Mouse (Mus musculus) forebrain, embryonic 15.5 days (tissue): Measurements from ENCODE around the gene Bicd2. TPM values are rescaled to one million over a fixed set of nuclear protein-coding genes. Genes with fewer than 3 reads are reported as not detected.
A peak's percentile ranks its signal among the peaks of the same experiment; 100 is the strongest.

ENCODE experiments used
- ATAC-seq: fragments of 200-750 bp; cut with Nextera tagmentation; replicated peaks from 2 replicates; pipeline ENCODE4 v1.8.0; 2017; ENCODE audit warnings: mild to moderate bottlenecking, moderate TSS enrichment, moderate library complexity
- H3K27ac ChIP-seq: fragments of 300-500 bp; sonication (generic); replicated peaks from 2 replicates; pipeline ENCODE4 v1.5.1; 2015; ENCODE audit warnings: mild to moderate bottlenecking, inconsistent platforms
- H3K27me3 ChIP-seq: fragments of 300-500 bp; sonication (generic); 2 replicates; pipeline ENCODE4 v1.6.1; 2015; ENCODE audit warnings: inconsistent platforms
- H3K36me3 ChIP-seq: fragments of 300-500 bp; sonication (generic); 2 replicates; pipeline ENCODE4 v1.6.1; 2015; ENCODE audit warnings: mild to moderate bottlenecking, inconsistent platforms
- H3K4me1 ChIP-seq: fragments of 300-500 bp; sonication (generic); 2 replicates; pipeline ENCODE4 v1.6.1; 2015; ENCODE audit warnings: inconsistent platforms
- H3K4me2 ChIP-seq: fragments of 300-500 bp; sonication (generic); replicated peaks from 2 replicates; pipeline ENCODE4 v1.6.1; 2015; ENCODE audit warnings: mild to moderate bottlenecking, inconsistent platforms
- H3K4me3 ChIP-seq: fragments of 300-500 bp; sonication (generic); 2 replicates; pipeline ENCODE4 v1.5.1; 2015; ENCODE audit warnings: mild to moderate bottlenecking, inconsistent platforms
- H3K9ac ChIP-seq: fragments of 300-500 bp; sonication (generic); replicated peaks from 2 replicates; pipeline ENCODE4 v1.6.1; 2015; ENCODE audit warnings: mild to moderate bottlenecking, inconsistent platforms
- H3K9me3 ChIP-seq: fragments of 300-500 bp; sonication (generic); 2 replicates; pipeline ENCODE4 v1.6.1; 2016; ENCODE audit warnings: inconsistent platforms
- WGBS: fragments of 180-500 bp; shearing (Covaris S2); methylation state at CpG from one replicate; pipeline ENCODE4 v1.1.7; 2015; ENCODE audit warnings: mixed read lengths; 5-methylcytosine and 5-hydroxymethylcytosine counted together
- polyA plus RNA-seq: library from polyadenylated mRNA; unstranded; fragments of >200 nt; fragmentation: Nextera tagmentation; extraction: Ambion mirVana; gene quantifications from 2 replicates; pipeline ENCODE4 v1.2.1, GENCODE M21; 2015

The Bicd2 gene
- polyA plus RNA-seq, 1 experiment from 2014 or later = 27.1 TPM

GRCm38 (mm10) chr13:49393579-49393978 is 52.2 kb downstream of the Bicd2 start:
- WGBS = 91% methylated on average over 1 of the region's 1 CpGs
- no peak overlapping the region for H3K27ac ChIP-seq
- no peak for ATAC-seq

GRCm38 (mm10) chr13:49394886-49395447 is 53.6 kb downstream of the Bicd2 start:
- ATAC-seq = no peak
- no peaks in the 10 kb centered on the region for H3K27me3 ChIP-seq
- 93% methylated on average over 3 of the region's 3 CpGs for WGBS
- no peak overlapping the region for H3K4me3 ChIP-seq
- no peaks in the 10 kb centered on the region for H3K4me1 ChIP-seq
- no peak overlapping the region for H3K9ac ChIP-seq
- no peak overlapping the region for H3K27ac ChIP-seq
- no peaks in the 10 kb centered on the region for H3K9me3 ChIP-seq
- peaks cover 7% of the 10 kb centered on the region; the same call in 1 of the 2 replicates for H3K36me3 ChIP-seq
- no peak overlapping the region for H3K4me2 ChIP-seq

More at GRCm38 (mm10) chr13:49393579-49393978, 52.2 kb downstream of the Bicd2 start:
- Histone ChIP-seq H3K36me3 (peaks cover 7% of the 10 kb centered on the region; the same call in 1 of the 2 replicates), H3K4me2 (no peak overlapping the region), H3K4me3 (no peak overlapping the region), H3K9ac (no peak overlapping the region), H3K27me3 (no peaks in the 10 kb centered on the region), H3K9me3 (no peaks in the 10 kb centered on the region), H3K4me1 (no peaks in the 10 kb centered on the region)

- WGBS = 85% methylated on average over 1 of the region's 1 CpGs
- Histone ChIP-seq H3K27ac (no peak overlapping the region), H3K9me3 (no peaks in the 10 kb centered on the region), H3K4me2 (no peak overlapping the region), H3K36me3 (no peaks in the 10 kb centered on the region), H3K4me1 (no peaks in the 10 kb centered on the region), H3K4me3 (no peak overlapping the region), H3K27me3 (no peaks in the 10 kb centered on the region), H3K9ac (no peak overlapping the region)
- no peak for ATAC-seq
Observed at GRCm38 (mm10) chr13:49396798-49397197, 55.4 kb downstream of the Bicd2 start.

GRCm38 (mm10) chr13:49398191-49398590 is 56.8 kb downstream of the Bicd2 start:
- no peak for ATAC-seq
- no peaks in the 10 kb centered on the region for H3K36me3 ChIP-seq
- no peaks in the 10 kb centered on the region for H3K27me3 ChIP-seq
- H3K27ac ChIP-seq = no peak overlapping the region
- 91% methylated on average over 8 of the region's 8 CpGs for WGBS
- no peaks in the 10 kb centered on the region for H3K9me3 ChIP-seq
- no peak overlapping the region for H3K9ac ChIP-seq
- no peaks in the 10 kb centered on the region for H3K4me1 ChIP-seq
- H3K4me3 ChIP-seq = no peak overlapping the region
- H3K4me2 ChIP-seq = no peak overlapping the region

GRCm38 (mm10) chr13:49400139-49400538 is 58.8 kb downstream of the Bicd2 start:
- Histone ChIP-seq H3K36me3 (no peaks in the 10 kb centered on the region), H3K27ac (no peak overlapping the region), H3K9me3 (no peaks in the 10 kb centered on the region), H3K4me1 (no peaks in the 10 kb centered on the region), H3K4me2 (no peak overlapping the region), H3K4me3 (no peak overlapping the region), H3K27me3 (no peaks in the 10 kb centered on the region), H3K9ac (no peak overlapping the region)
- no peak for ATAC-seq
- 51% methylated on average over 6 of the region's 6 CpGs for WGBS

GRCm38 (mm10) chr13:49402628-49403027 is 61.2 kb downstream of the Bicd2 start:
- Histone ChIP-seq H3K27me3 (no peaks in the 10 kb centered on the region), H3K4me3 (no peak overlapping the region), H3K36me3 (no peaks in the 10 kb centered on the region), H3K4me2 (no peak overlapping the region), H3K4me1 (no peaks in the 10 kb centered on the region), H3K27ac (no peak overlapping the region), H3K9me3 (no peaks in the 10 kb centered on the region), H3K9ac (no peak overlapping the region)
- ATAC-seq = no peak
- WGBS = 85% methylated on average over 2 of the region's 2 CpGs

GRCm38 (mm10) chr13:49407795-49408194 is 66.4 kb downstream of the Bicd2 start:
- ATAC-seq = no peak
- Histone ChIP-seq H3K9ac (no peak overlapping the region), H3K4me1 (no peaks in the 10 kb centered on the region), H3K36me3 (no peaks in the 10 kb centered on the region), H3K27me3 (no peaks in the 10 kb centered on the region), H3K4me2 (no peak overlapping the region), H3K4me3 (no peak overlapping the region), H3K9me3 (no peaks in the 10 kb centered on the region), H3K27ac (no peak overlapping the region)

GRCm38 (mm10) chr13:49420754-49421605 is 79.6 kb downstream of the Bicd2 start, which contains the start of gene Ippk:
Gene Ippk, plus strand, starts transcription at chr13:49421249.
- under 1% methylated on average over 69 of the region's 69 CpGs for WGBS
- no peaks in the 10 kb centered on the region for H3K36me3 ChIP-seq

GRCm38 (mm10) chr13:49421606-49421917 is 80.2 kb downstream of the Bicd2 start:
- Histone ChIP-seq H3K27me3 (no peaks in the 10 kb centered on the region), H3K4me1 (peaks cover 30% of the 10 kb centered on the region), H3K4me2 (peak overlapping the region; percentile 97), H3K9ac (peak overlapping the region; percentile 91), H3K4me3 (peak overlapping the region; percentile 94), H3K36me3 (no peaks in the 10 kb centered on the region), H3K9me3 (no peaks in the 10 kb centered on the region), H3K27ac (peak overlapping the region; percentile 75)
- WGBS = 1% methylated on average over 15 of the region's 15 CpGs
- ATAC-seq = no peak

More at GRCm38 (mm10) chr13:49420754-49421605, 79.6 kb downstream of the Bicd2 start, which contains the start of gene Ippk:
- peak within 1 kb of the TSS; percentile 94 for H3K4me3 ChIP-seq
- H3K9me3 ChIP-seq = no peaks in the 10 kb centered on the region
- H3K27ac ChIP-seq = peak within 1 kb of the TSS; percentile 85
- peak within 1 kb of the TSS; percentile 91 for H3K9ac ChIP-seq
- ATAC-seq = peak; percentile 98
- peaks cover 30% of the 10 kb centered on the region for H3K4me1 ChIP-seq
- peak within 1 kb of the TSS; percentile 97 for H3K4me2 ChIP-seq
- no peaks in the 10 kb centered on the region for H3K27me3 ChIP-seq

GRCm38 (mm10) chr13:49421959-49422358 is 80.6 kb downstream of the Bicd2 start:
- Histone ChIP-seq H3K27me3 (no peaks in the 10 kb centered on the region), H3K4me1 (peaks cover 30% of the 10 kb centered on the region), H3K9ac (peak overlapping the region; percentile 91), H3K9me3 (no peaks in the 10 kb centered on the region), H3K4me3 (peak overlapping the region; percentile 94), H3K4me2 (peak overlapping the region; percentile 97), H3K36me3 (no peaks in the 10 kb centered on the region), H3K27ac (no peak overlapping the region)
- no peak for ATAC-seq
- WGBS = 32% methylated on average over 4 of the region's 4 CpGs

- peaks cover 21% of the 10 kb centered on the region for H3K4me1 ChIP-seq
- H3K27me3 ChIP-seq = no peaks in the 10 kb centered on the region
- ATAC-seq = no peak
- H3K27ac ChIP-seq = no peak overlapping the region
- H3K4me3 ChIP-seq = no peak overlapping the region
- H3K9ac ChIP-seq = no peak overlapping the region
- no peaks in the 10 kb centered on the region for H3K9me3 ChIP-seq
- peaks cover under 1% of the 10 kb centered on the region; the same call in 1 of the 2 replicates for H3K36me3 ChIP-seq
- 90% methylated on average over 3 of the region's 3 CpGs for whole genome bisulfite sequencing
- no peak overlapping the region for H3K4me2 ChIP-seq
Observed at GRCm38 (mm10) chr13:49426736-49427135, 85.4 kb downstream of the Bicd2 start.

GRCm38 (mm10) chr13:49428042-49428675 is 86.8 kb downstream of the Bicd2 start:
- H3K9me3 ChIP-seq = no peaks in the 10 kb centered on the region
- 88% methylated on average over 1 of the region's 1 CpGs for WGBS
- H3K27ac ChIP-seq = no peak overlapping the region
- no peaks in the 10 kb centered on the region for H3K27me3 ChIP-seq
- ATAC-seq = no peak
- no peak overlapping the region for H3K4me3 ChIP-seq
- H3K9ac ChIP-seq = no peak overlapping the region
- no peak overlapping the region for H3K4me2 ChIP-seq
- H3K4me1 ChIP-seq = peaks cover 7% of the 10 kb centered on the region
- peaks cover 15% of the 10 kb centered on the region for H3K36me3 ChIP-seq
